Mouse (Mus musculus): ENCODE results near the gene Csmd2. TPM values are rescaled to one million over a fixed set of nuclear protein-coding genes. Genes with fewer than 3 reads are reported as not detected.
A peak's percentile ranks its signal among the peaks of the same experiment; 100 is the strongest.

The Csmd2 gene
- total and polyA plus RNA-seq, 2 experiments from 2014 or later = 9.1 to 48.2 TPM

- no peaks in the 10 kb centered on the region for H3K36me3 ChIP-seq (ENCODE audit: insufficient read depth, low read length)
- H3K9me3 ChIP-seq (ENCODE audit: low read length) = no peaks in the 10 kb centered on the region
- no peak overlapping the region; the same call in 1 of the 2 replicates for H3K27ac ChIP-seq (ENCODE audit: low read depth, low read length)
- no peaks in the 10 kb centered on the region for H3K27me3 ChIP-seq (ENCODE audit: insufficient read depth, low read length)
- no peak for TF ChIP-seq CTCF (IDR thresholded peaks at IDR 0.05)
- DNase-seq (ENCODE audit: low spot score) (no peak), ATAC-seq (ENCODE audit: low FRiP score) (no peak)
- no peak overlapping the region for H3K4me3 ChIP-seq (ENCODE audit: low read depth, low read length)
- peaks cover 4% of the 10 kb centered on the region; the same call in 1 of the 2 replicates for H3K4me1 ChIP-seq (ENCODE audit: insufficient read depth, low read length)
- 89% methylated on average over 5 of the region's 5 CpGs for WGBS
- no peak overlapping the region for H3K4me2 ChIP-seq (ENCODE audit: low read depth, low read length, poor library complexity, severe bottlenecking)
- H3K9ac ChIP-seq (replicated peaks; ENCODE audit: low read length, poor library complexity, severe bottlenecking) = no peak overlapping the region
Measured at GRCm38 (mm10) chr4:128087147-128087606, 99.5 kb downstream of the Csmd2 start.

GRCm38 (mm10) chr4:128087704-128088103 is 100.0 kb downstream of the Csmd2 start:
- WGBS = 42% methylated on average over 3 of the region's 3 CpGs
- no peak for ATAC-seq (ENCODE audit: low FRiP score)
- H3K27ac ChIP-seq (ENCODE audit: low read depth, low read length) = 0 out of 2 replicates have a peak overlapping the region, but pooled peaks have one; percentile 9

GRCm38 (mm10) chr4:128088264-128088663 is 100.6 kb downstream of the Csmd2 start:
- Histone ChIP-seq H3K27ac (ENCODE audit: low read depth, low read length) (0 out of 2 replicates have a peak overlapping the region, but pooled peaks have one; percentile 18), H3K27me3 (ENCODE audit: insufficient read depth, low read length) (no peaks in the 10 kb centered on the region), H3K9me3 (ENCODE audit: low read length) (no peaks in the 10 kb centered on the region), H3K4me3 (ENCODE audit: low read depth, low read length) (no peak overlapping the region), H3K9ac (replicated peaks; ENCODE audit: low read length, poor library complexity, severe bottlenecking) (no peak overlapping the region), H3K4me2 (ENCODE audit: low read depth, low read length, poor library complexity, severe bottlenecking) (no peak overlapping the region), H3K4me1 (ENCODE audit: insufficient read depth, low read length) (peaks cover 4% of the 10 kb centered on the region; the same call in 1 of the 2 replicates), H3K36me3 (ENCODE audit: insufficient read depth, low read length) (no peaks in the 10 kb centered on the region)
- 42% methylated on average over 3 of the region's 3 CpGs for WGBS
- DNase-seq (ENCODE audit: low spot score) (no peak), ATAC-seq (ENCODE audit: low FRiP score) (no peak)
- TF ChIP-seq CTCF (IDR thresholded peaks at IDR 0.05) = no peak

More at GRCm38 (mm10) chr4:128087704-128088103, 100.0 kb downstream of the Csmd2 start:
- TF ChIP-seq CTCF (IDR thresholded peaks at IDR 0.05) = no peak
- Histone ChIP-seq H3K27me3 (ENCODE audit: insufficient read depth, low read length) (no peaks in the 10 kb centered on the region), H3K9me3 (ENCODE audit: low read length) (no peaks in the 10 kb centered on the region), H3K4me3 (ENCODE audit: low read depth, low read length) (no peak overlapping the region), H3K9ac (replicated peaks; ENCODE audit: low read length, poor library complexity, severe bottlenecking) (no peak overlapping the region), H3K4me1 (ENCODE audit: insufficient read depth, low read length) (peaks cover 4% of the 10 kb centered on the region; the same call in 1 of the 2 replicates), H3K36me3 (ENCODE audit: insufficient read depth, low read length) (no peaks in the 10 kb centered on the region), H3K4me2 (ENCODE audit: low read depth, low read length, poor library complexity, severe bottlenecking) (no peak overlapping the region)
- no peak for DNase-seq (ENCODE audit: low spot score)

GRCm38 (mm10) chr4:128091938-128092337 is 104.3 kb downstream of the Csmd2 start:
- no peaks in the 10 kb centered on the region for H3K27me3 ChIP-seq (ENCODE audit: insufficient read depth, low read length)
- WGBS = 70% methylated on average over 3 of the region's 3 CpGs
- H3K4me3 ChIP-seq (ENCODE audit: low read depth, low read length) = no peak overlapping the region
- DNase-seq (ENCODE audit: low spot score) (no peak), ATAC-seq (ENCODE audit: low FRiP score) (no peak)
- H3K9ac ChIP-seq (replicated peaks; ENCODE audit: low read length, poor library complexity, severe bottlenecking) = no peak overlapping the region
- no peak overlapping the region for H3K4me2 ChIP-seq (ENCODE audit: low read depth, low read length, poor library complexity, severe bottlenecking)
- TF ChIP-seq CTCF (IDR thresholded peaks at IDR 0.05) = no peak
- H3K4me1 ChIP-seq (ENCODE audit: insufficient read depth, low read length) = peaks cover 4% of the 10 kb centered on the region; the same call in 1 of the 2 replicates
- H3K36me3 ChIP-seq (ENCODE audit: insufficient read depth, low read length) = no peaks in the 10 kb centered on the region
- no peak overlapping the region for H3K27ac ChIP-seq (ENCODE audit: low read depth, low read length)
- no peaks in the 10 kb centered on the region for H3K9me3 ChIP-seq (ENCODE audit: low read length)

DNA sequence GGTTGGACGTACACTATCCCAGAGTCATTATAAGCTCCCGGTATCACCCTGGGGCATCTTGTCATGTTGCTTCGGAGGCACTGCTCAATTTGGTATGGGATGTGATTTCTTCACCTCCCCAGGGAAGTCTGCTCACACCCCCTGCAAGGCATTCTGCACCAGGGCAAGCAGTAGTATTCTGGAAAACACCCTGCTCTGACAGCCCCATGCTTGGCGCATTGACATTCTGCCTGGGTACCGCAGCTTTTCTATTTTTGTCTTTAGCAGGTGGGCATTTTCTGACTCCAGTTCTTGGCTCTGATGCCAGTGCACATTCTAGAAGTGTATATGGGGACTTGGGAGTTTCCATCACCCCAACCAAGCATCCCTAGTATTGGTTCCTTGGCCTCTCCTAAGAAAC is 111.9 kb downstream of the Csmd2 start:
- H3K9ac ChIP-seq (replicated peaks; ENCODE audit: low read length, poor library complexity, severe bottlenecking) = no peak overlapping the region
- DNase-seq (ENCODE audit: low spot score) = no peak
- no peaks in the 10 kb centered on the region for H3K27me3 ChIP-seq (ENCODE audit: insufficient read depth, low read length)
- no peak overlapping the region for H3K4me3 ChIP-seq (ENCODE audit: low read depth, low read length)
- H3K4me1 ChIP-seq (ENCODE audit: insufficient read depth, low read length) = peaks cover 10% of the 10 kb centered on the region; the same call in 1 of the 2 replicates
- no peak overlapping the region for H3K4me2 ChIP-seq (ENCODE audit: low read depth, low read length, poor library complexity, severe bottlenecking)
- 66% methylated on average over 5 of the region's 5 CpGs for WGBS
- no peaks in the 10 kb centered on the region for H3K36me3 ChIP-seq (ENCODE audit: insufficient read depth, low read length)
- no peak for ATAC-seq (ENCODE audit: low FRiP score)
- TF ChIP-seq CTCF (IDR thresholded peaks at IDR 0.05) = no peak
- H3K27ac ChIP-seq (ENCODE audit: low read depth, low read length) = 0 out of 2 replicates have a peak overlapping the region, but pooled peaks have one; percentile 26
- H3K9me3 ChIP-seq (ENCODE audit: low read length) = no peaks in the 10 kb centered on the region

- DNase-seq (ENCODE audit: low spot score) (no peak), ATAC-seq (ENCODE audit: low FRiP score) (no peak)
- H3K4me2 ChIP-seq (ENCODE audit: low read depth, low read length, poor library complexity, severe bottlenecking) = no peak overlapping the region
- no peaks in the 10 kb centered on the region for H3K9me3 ChIP-seq (ENCODE audit: low read length)
- H3K36me3 ChIP-seq (ENCODE audit: insufficient read depth, low read length) = no peaks in the 10 kb centered on the region
- no peak overlapping the region for H3K4me3 ChIP-seq (ENCODE audit: low read depth, low read length)
- 35% methylated on average over 5 of the region's 5 CpGs for WGBS
- peaks cover 10% of the 10 kb centered on the region; the same call in 1 of the 2 replicates for H3K4me1 ChIP-seq (ENCODE audit: insufficient read depth, low read length)
- no peak overlapping the region for H3K27ac ChIP-seq (ENCODE audit: low read depth, low read length)
- no peak overlapping the region for H3K9ac ChIP-seq (replicated peaks; ENCODE audit: low read length, poor library complexity, severe bottlenecking)
- H3K27me3 ChIP-seq (ENCODE audit: insufficient read depth, low read length) = no peaks in the 10 kb centered on the region
- TF ChIP-seq CTCF (IDR thresholded peaks at IDR 0.05) = no peak
Measured at GRCm38 (mm10) chr4:128100541-128100940, 112.9 kb downstream of the Csmd2 start.

Data from midbrain, postnatal 0 days (tissue).